9 mouse cellular contexts compared by ENCODE assay signal in genomic region chr10:75098446-75099183, GRCm38 (mm10). TPM values are rescaled to one million over a fixed set of nuclear protein-coding genes. Genes with fewer than 3 reads are reported as not detected.
A peak's percentile ranks its signal among the peaks of the same experiment; 100 is the strongest.
DNase-seq lines count a peak whose midpoint lies in the region; ATAC-seq and TF ChIP-seq lines count a peak whose summit lies in the region.
"Had no signal": no experiment of that assay in that cellular context is flagged by ENCODE, and none has a peak within 500 bp of the region (broad histone marks: within the 10 kb centered on the region; RNA-seq: fewer than 3 reads in every experiment).

No protein-coding gene starts in this region.

- H3K9ac ChIP-seq in forebrain, postnatal 0 days, result no peak overlapping the region
- H3K9ac ChIP-seq in liver, embryonic 14.5 days (replicated peaks), result no peak overlapping the region

- 42% methylated on average over 10 of the region's 10 CpGs for WGBS in lung, adult 2 months
- WGBS in forebrain, postnatal 0 days, result 35% methylated on average over 10 of the region's 10 CpGs
- WGBS in liver, embryonic 14.5 days (ENCODE audit: insufficient replicate concordance), result 46% methylated on average over 10 of the region's 10 CpGs
- WGBS in thymus, adult 2 months, result 80% methylated on average over 10 of the region's 10 CpGs

- no peak for TF ChIP-seq POLR2A in lung, adult 2 months (IDR thresholded peaks at IDR 0.05; ENCODE audit: borderline replicate concordance, extremely low read depth, low read depth, low read length)
- TF ChIP-seq POLR2A in thymus, adult 2 months (IDR thresholded peaks at IDR 0.05; ENCODE audit: control insufficient read depth, extremely low read depth, insufficient read depth, low read length, poor library complexity), result no peak

- DNase-seq in lung, adult 18-20 months, result peak; percentile 44 to 50
- no peak for DNase-seq in lung, adult 2 months
- no peak for DNase-seq in forebrain, postnatal 0 days
- DNase-seq in liver, embryonic 14.5 days (ENCODE audit: low read depth in 3 of 3, low spot score in 3 of 3), result no peak
- peak; percentile 88 for DNase-seq in retina, postnatal 1 day
- DNase-seq in thymus, adult 2 months, result no peak
- DNase-seq in adrenal gland, postnatal 36 days, result no peak
- no peak for DNase-seq in right cerebral cortex, adult 18-20 months
- DNase-seq: left cerebral cortex, postnatal 4 days had no signal

- no peak overlapping the region for H3K4me3 ChIP-seq in lung, adult 2 months (replicated peaks; ENCODE audit: extremely low read depth, low read depth, low read length)
- H3K4me3 ChIP-seq in forebrain, postnatal 0 days (ENCODE audit: low read depth, low read length), result no peak overlapping the region
- no peak overlapping the region for H3K4me3 ChIP-seq in liver, embryonic 14.5 days (ENCODE audit: insufficient read depth in 1 of 2, low read depth in 2 of 2, low read length in 2 of 2)
- no peak overlapping the region for H3K4me3 ChIP-seq in thymus, adult 2 months (ENCODE audit: control insufficient read depth, insufficient read depth, low read length)

- ATAC-seq in forebrain, postnatal 0 days, result peak; percentile 16; the same call in 1 of the 2 replicates
- peak; percentile 39; the same call in 1 of the 2 replicates for ATAC-seq in liver, embryonic 14.5 days (ENCODE audit: insufficient read depth)

- no peak for TF ChIP-seq CTCF in lung, adult 2 months (IDR thresholded peaks at IDR 0.05; ENCODE audit: insufficient read depth, low read length)
- no peak for TF ChIP-seq CTCF in forebrain, postnatal 0 days (IDR thresholded peaks at IDR 0.05; ENCODE audit: low read depth)
- no peak for TF ChIP-seq CTCF in liver, embryonic 14.5 days (IDR thresholded peaks at IDR 0.05; ENCODE audit: low read depth)
- TF ChIP-seq CTCF in thymus, adult 2 months (IDR thresholded peaks at IDR 0.05; ENCODE audit: borderline replicate concordance, control insufficient read depth, extremely low read depth, insufficient read depth, low read length, poor library complexity), result no peak

- H3K9me3 ChIP-seq in forebrain, postnatal 0 days (ENCODE audit: low read length), result no peaks in the 10 kb centered on the region
- H3K9me3 ChIP-seq in liver, embryonic 14.5 days (ENCODE audit: control insufficient read depth, low read length), result no peaks in the 10 kb centered on the region

- no peaks in the 10 kb centered on the region for H3K27me3 ChIP-seq in forebrain, postnatal 0 days (ENCODE audit: insufficient read depth, low read length)
- no peaks in the 10 kb centered on the region for H3K27me3 ChIP-seq in liver, embryonic 14.5 days (ENCODE audit: control insufficient read depth, insufficient read depth, low read length)
- no peaks in the 10 kb centered on the region for H3K27me3 ChIP-seq in thymus, adult 2 months (ENCODE audit: control insufficient read depth, insufficient read depth, low read length)

- H3K36me3 ChIP-seq in forebrain, postnatal 0 days (ENCODE audit: insufficient read depth), result no peaks in the 10 kb centered on the region
- H3K36me3 ChIP-seq in liver, embryonic 14.5 days (replicated peaks; ENCODE audit: control insufficient read depth, insufficient read depth, low read depth), result no peaks in the 10 kb centered on the region
- no peaks in the 10 kb centered on the region for H3K36me3 ChIP-seq in thymus, adult 2 months (ENCODE audit: control insufficient read depth, insufficient read depth, low read length)

- no peak for TF ChIP-seq EP300 in liver, embryonic 14.5 days (IDR thresholded peaks at IDR 0.05; ENCODE audit: low read depth)

- H3K27ac ChIP-seq in forebrain, postnatal 0 days (ENCODE audit: low read depth, low read length), result no peak overlapping the region
- no peak overlapping the region for H3K27ac ChIP-seq in liver, embryonic 14.5 days
- H3K27ac ChIP-seq in thymus, adult 2 months (ENCODE audit: control insufficient read depth, insufficient read depth, low read length), result no peak overlapping the region

- H3K4me2 ChIP-seq in forebrain, postnatal 0 days (ENCODE audit: low read depth), result no peak overlapping the region
- no peak overlapping the region for H3K4me2 ChIP-seq in liver, embryonic 14.5 days (ENCODE audit: low read depth)

- H3K4me1 ChIP-seq in lung, adult 2 months (ENCODE audit: control insufficient read depth, insufficient read depth, low read length), result peaks cover 23% of the 10 kb centered on the region
- 0 out of 2 replicates have a peak, but pooled peaks cover 6% of the 10 kb centered on the region for H3K4me1 ChIP-seq in forebrain, postnatal 0 days (ENCODE audit: insufficient read depth)
- peaks cover 0 to 22% of the 10 kb centered on the region in 2 experiments; a peak in 2 of 4 replicates for H3K4me1 ChIP-seq in liver, embryonic 14.5 days (replicated peaks; ENCODE audit: control insufficient read depth in 2 of 2, insufficient read depth in 2 of 2, low read length in 1 of 2)
- H3K4me1 ChIP-seq in thymus, adult 2 months (replicated peaks; ENCODE audit: control insufficient read depth, insufficient read depth, low read length), result peaks cover 10% of the 10 kb centered on the region

RNA-seq across cellular contexts. Expression of gene Bcr, which starts 38.2 kb away (rescaled TPM):
- 51.8 and 51.9 TPM in 2 replicates for polyA plus RNA-seq in lung, adult 2 months (2012; rRNA removed)
- total RNA-seq in forebrain, postnatal 0 days (2014; rRNA removed), result 44.9 and 49.6 TPM in 2 replicates
- polyA plus RNA-seq in forebrain, postnatal 0 days (2015; fragmentation: Nextera tagmentation; extraction: Ambion mirVana), result 6.9 and 10.1 TPM in 2 replicates
- 3.3 and 3.5 TPM in 2 replicates for polyA plus RNA-seq in liver, embryonic 14.5 days (2012; rRNA removed)
- polyA plus RNA-seq in liver, embryonic 14.5 days (2014; fragmentation: Nextera tagmentation; extraction: Ambion mirVana), result 0.85 and 1.3 TPM in 2 replicates
- 20.8 and 22.7 TPM in 2 replicates for polyA plus RNA-seq in thymus, adult 2 months (2012; rRNA removed)
- 10 to 100 TPM; 33.8 to 47.7 TPM for total RNA-seq in adrenal gland, postnatal 36 days (2021)

Comparison
In these comparisons a context has a peak if more than half of its experiments do, and no peak if none do; other contexts are left out.
1. DNase-seq: peak in lung, adult 18-20 months (2 of 2) and retina, postnatal 1 day (single experiment); none in lung, adult 2 months (single experiment), forebrain, postnatal 0 days (single experiment), liver, embryonic 14.5 days (0 of 3), thymus, adult 2 months (single experiment), adrenal gland, postnatal 36 days (0 of 2) and right cerebral cortex, adult 18-20 months (single experiment).